Comparison of ENCODE assay signal across 9 mouse cellular contexts in the genomic region with DNA sequence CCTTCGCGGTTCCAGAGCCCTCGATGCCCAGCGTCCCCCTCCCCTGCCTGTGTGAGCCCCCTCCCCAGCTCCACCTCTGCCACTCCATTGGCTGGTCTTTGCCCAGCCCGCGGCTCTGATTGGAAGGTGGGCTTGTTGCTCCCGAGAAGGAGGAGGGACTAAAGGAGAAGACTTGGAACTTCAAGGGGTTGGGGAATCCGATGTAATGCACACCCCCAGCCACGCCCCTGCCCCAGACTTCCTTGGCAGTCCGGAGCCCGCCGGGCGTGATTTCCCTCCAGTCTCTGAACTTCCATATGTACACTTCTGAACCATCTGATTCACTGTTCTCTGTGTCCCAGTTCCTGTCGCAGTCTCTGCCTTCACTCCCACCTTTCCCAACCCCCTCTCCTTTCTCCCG. TPM values are rescaled to one million over a fixed set of nuclear protein-coding genes. Genes with fewer than 3 reads are reported as not detected.
DNase-seq lines count a peak whose midpoint lies in the region; ATAC-seq and TF ChIP-seq lines count a peak whose summit lies in the region.
"Had no signal": no experiment of that assay in that cellular context is flagged by ENCODE, and none has a peak within 500 bp of the region (broad histone marks: within the 10 kb centered on the region; RNA-seq: fewer than 3 reads in every experiment).

Gene Hif3a, minus strand, starts transcription at position 39 of the 400 bp plus-strand sequence.

- TF ChIP-seq CTCF in liver, postnatal 0 days (IDR thresholded peaks at IDR 0.05; ENCODE audit: low read depth), result no peak
- no peak for TF ChIP-seq CTCF in olfactory bulb, adult 2 months (IDR thresholded peaks at IDR 0.05; ENCODE audit: insufficient read depth, low read depth, low read length)
- no peak for TF ChIP-seq CTCF in thymus, adult 2 months (IDR thresholded peaks at IDR 0.05; ENCODE audit: borderline replicate concordance, control insufficient read depth, extremely low read depth, insufficient read depth, low read length, poor library complexity)

- H3K4me1 ChIP-seq in heart, embryonic 12.5 days (replicated peaks), result peaks cover 53% of the 10 kb centered on the region
- H3K4me1 ChIP-seq in kidney, embryonic 16.5 days (ENCODE audit: insufficient read depth, low read length), result peaks cover 46% of the 10 kb centered on the region
- H3K4me1 ChIP-seq in liver, postnatal 0 days (ENCODE audit: insufficient read depth), result peaks cover 62% of the 10 kb centered on the region
- peaks cover 38% of the 10 kb centered on the region for H3K4me1 ChIP-seq in olfactory bulb, adult 2 months (ENCODE audit: control insufficient read depth, insufficient read depth, low read length)
- H3K4me1 ChIP-seq in thymus, adult 2 months (replicated peaks; ENCODE audit: control insufficient read depth, insufficient read depth, low read length), result peaks cover 36% of the 10 kb centered on the region

- peak within 1 kb of the TSS; percentile 99 for H3K27ac ChIP-seq in heart, embryonic 12.5 days (ENCODE audit: poor library complexity, severe bottlenecking)
- H3K27ac ChIP-seq in kidney, embryonic 16.5 days (ENCODE audit: low read length), result peak within 1 kb of the TSS; percentile 99
- H3K27ac ChIP-seq in liver, postnatal 0 days (ENCODE audit: low read depth), result peak within 1 kb of the TSS; percentile 100
- H3K27ac ChIP-seq in olfactory bulb, adult 2 months (ENCODE audit: insufficient read depth, low read depth, low read length), result peak within 1 kb of the TSS; percentile 55
- H3K27ac ChIP-seq in thymus, adult 2 months (ENCODE audit: control insufficient read depth, insufficient read depth, low read length), result no peak within 1 kb of the TSS

- peak within 1 kb of the TSS; percentile 78 for H3K4me2 ChIP-seq in heart, embryonic 12.5 days
- peak within 1 kb of the TSS; percentile 86 for H3K4me2 ChIP-seq in kidney, embryonic 16.5 days (replicated peaks; ENCODE audit: low read depth, low read length)
- peak within 1 kb of the TSS; percentile 94 for H3K4me2 ChIP-seq in liver, postnatal 0 days (ENCODE audit: low read depth, low read length)

- H3K9ac ChIP-seq in heart, embryonic 12.5 days, result peak within 1 kb of the TSS; percentile 90
- H3K9ac ChIP-seq in kidney, embryonic 16.5 days (replicated peaks; ENCODE audit: low read length), result peak within 1 kb of the TSS; percentile 75
- H3K9ac ChIP-seq in liver, postnatal 0 days (replicated peaks), result peak within 1 kb of the TSS; percentile 77

- peak within 1 kb of the TSS; percentile 66 for H3K4me3 ChIP-seq in heart, embryonic 12.5 days
- H3K4me3 ChIP-seq in kidney, embryonic 16.5 days (ENCODE audit: low read length), result peak within 1 kb of the TSS; percentile 56
- peak within 1 kb of the TSS; percentile 47 for H3K4me3 ChIP-seq in liver, postnatal 0 days (ENCODE audit: low read depth, low read length)
- H3K4me3 ChIP-seq in olfactory bulb, adult 2 months (ENCODE audit: insufficient read depth, low read depth, low read length), result peak within 1 kb of the TSS; percentile 32
- no peak within 1 kb of the TSS for H3K4me3 ChIP-seq in thymus, adult 2 months (ENCODE audit: control insufficient read depth, insufficient read depth, low read length)

- TF ChIP-seq POLR2A in olfactory bulb, adult 2 months (IDR thresholded peaks at IDR 0.05; ENCODE audit: insufficient read depth, low read depth, low read length), result no peak
- TF ChIP-seq POLR2A in thymus, adult 2 months (IDR thresholded peaks at IDR 0.05; ENCODE audit: control insufficient read depth, extremely low read depth, insufficient read depth, low read length, poor library complexity), result no peak

- TF ChIP-seq EP300 in liver, postnatal 0 days (IDR thresholded peaks at IDR 0.05; ENCODE audit: low read depth), result no peak

- WGBS in heart, embryonic 12.5 days, result 1% methylated on average over 15 of the region's 15 CpGs
- 0% methylated on average over 15 of the region's 15 CpGs for WGBS in kidney, embryonic 16.5 days
- WGBS in liver, postnatal 0 days (ENCODE audit: insufficient replicate concordance), result 2% methylated on average over 15 of the region's 15 CpGs
- 2% methylated on average over 15 of the region's 15 CpGs for WGBS in olfactory bulb, adult 2 months
- WGBS in thymus, adult 2 months, result 50% methylated on average over 15 of the region's 15 CpGs

- no peaks in the 10 kb centered on the region for H3K9me3 ChIP-seq in heart, embryonic 12.5 days (replicated peaks)
- no peaks in the 10 kb centered on the region for H3K9me3 ChIP-seq in kidney, embryonic 16.5 days (ENCODE audit: low read length)
- H3K9me3 ChIP-seq in liver, postnatal 0 days (ENCODE audit: low read length), result no peaks in the 10 kb centered on the region

- DNase-seq in frontal cortex, postnatal 25 days (ENCODE audit: low spot score in 2 of 2), result no peak
- peak; percentile 85 for DNase-seq in embryo, embryonic 9.5 days (ENCODE audit: extremely low spot score)
- DNase-seq in liver, postnatal 0 days, result peak; percentile 77
- no peak for DNase-seq in thymus, adult 2 months

- 0 out of 2 replicates have a peak, but pooled peaks have one; percentile 10 for ATAC-seq in frontal cortex, adult (ENCODE audit: low TSS enrichment)
- peak; percentile 72 for ATAC-seq in heart, embryonic 12.5 days (ENCODE audit: insufficient number of reproducible peaks, low FRiP score)
- ATAC-seq in kidney, embryonic 16.5 days (ENCODE audit: low FRiP score, low TSS enrichment), result peak; percentile 80
- ATAC-seq in liver, postnatal 0 days, result no peak

- no peaks in the 10 kb centered on the region for H3K27me3 ChIP-seq in heart, embryonic 12.5 days (replicated peaks)
- H3K27me3 ChIP-seq in kidney, embryonic 16.5 days (ENCODE audit: insufficient read depth, low read length), result no peaks in the 10 kb centered on the region
- no peaks in the 10 kb centered on the region for H3K27me3 ChIP-seq in liver, postnatal 0 days (ENCODE audit: insufficient read depth, low read length)
- H3K27me3 ChIP-seq in thymus, adult 2 months (ENCODE audit: control insufficient read depth, insufficient read depth, low read length), result no peaks in the 10 kb centered on the region
- H3K27me3 ChIP-seq: CH12.LX had no signal

- H3K36me3 ChIP-seq in heart, embryonic 12.5 days, result no peaks in the 10 kb centered on the region
- no peaks in the 10 kb centered on the region for H3K36me3 ChIP-seq in kidney, embryonic 16.5 days (ENCODE audit: insufficient read depth, low read length)
- no peaks in the 10 kb centered on the region for H3K36me3 ChIP-seq in liver, postnatal 0 days (replicated peaks; ENCODE audit: insufficient read depth, low read length)
- H3K36me3 ChIP-seq in thymus, adult 2 months (ENCODE audit: control insufficient read depth, insufficient read depth, low read length), result no peaks in the 10 kb centered on the region

RNA-seq across cellular contexts. Expression of gene Hif3a, which starts in this region (rescaled TPM):
- polyA plus RNA-seq in heart, embryonic 12.5 days (2016; fragmentation: Nextera tagmentation; extraction: Ambion mirVana), result 36.8 and 38.2 TPM in 2 replicates
- 25.2 and 26.1 TPM in 2 replicates for polyA plus RNA-seq in kidney, embryonic 16.5 days (2015; fragmentation: Nextera tagmentation; extraction: Ambion mirVana)
- polyA plus RNA-seq in liver, postnatal 0 days (2015; fragmentation: Nextera tagmentation; extraction: Ambion mirVana), result 2.6 and 3.9 TPM in 2 replicates
- not detected in 2 replicates for polyA plus RNA-seq in olfactory bulb, adult 2 months (2012; ENCODE audit: insufficient read depth, insufficient read length, low replicate concordance, missing spikeins)
- 2.8 and 8.9 TPM in 2 replicates for polyA plus RNA-seq in thymus, adult 2 months (2012; rRNA removed)

Comparison
In these comparisons a context has a peak if more than half of its experiments do, and no peak if none do; other contexts are left out.
1. DNase-seq: peak in embryo, embryonic 9.5 days (single experiment) and liver, postnatal 0 days (single experiment); none in frontal cortex, postnatal 25 days (0 of 2) and thymus, adult 2 months (single experiment).
2. Peak in every context shown above with its lines, with median percentiles within 50 percentile points of each other: H3K4me2 ChIP-seq and H3K9ac ChIP-seq.